12 mouse cellular contexts compared by ENCODE assay signal in the genomic region with DNA sequence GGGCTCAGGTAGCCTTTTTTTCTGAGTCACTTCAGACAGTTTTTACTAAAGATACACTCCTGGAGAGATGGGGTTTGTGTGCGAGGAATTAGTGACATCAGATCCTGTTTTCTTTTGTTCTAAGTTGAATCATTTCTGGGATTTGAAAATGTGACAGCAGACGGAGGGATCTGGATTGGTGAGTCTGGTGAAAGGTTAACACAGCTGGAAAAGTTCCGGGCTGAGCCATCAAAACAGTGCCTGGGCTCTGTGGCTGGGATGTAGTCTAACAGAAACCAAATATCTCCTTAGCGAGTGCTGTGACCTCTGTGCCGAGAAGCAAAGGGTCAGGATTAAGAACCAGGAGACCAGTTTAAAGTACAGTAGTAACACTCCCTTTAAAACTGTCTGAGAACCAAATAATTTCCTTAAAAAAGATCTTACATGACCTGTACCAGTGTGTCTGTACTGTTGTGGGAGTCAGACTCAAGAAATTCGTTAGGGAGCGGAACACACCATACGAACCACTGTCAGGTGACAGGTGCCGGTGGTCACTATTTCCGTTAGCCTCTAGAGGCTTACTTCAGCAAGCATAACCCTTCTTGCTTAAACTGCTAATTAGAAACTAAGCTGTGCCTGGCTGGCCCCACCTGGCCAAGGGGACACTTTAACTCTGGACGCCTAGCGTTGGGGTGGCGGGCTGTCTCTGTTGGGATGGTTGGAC. TPM values are rescaled to one million over a fixed set of nuclear protein-coding genes. Genes with fewer than 3 reads are reported as not detected.
DNase-seq lines count a peak whose midpoint lies in the region; ATAC-seq and TF ChIP-seq lines count a peak whose summit lies in the region.
"Had no signal": no experiment of that assay in that cellular context is flagged by ENCODE, and none has a peak within 500 bp of the region (broad histone marks: within the 10 kb centered on the region; RNA-seq: fewer than 3 reads in every experiment).

No protein-coding gene starts in this region.

- ATAC-seq in liver, embryonic 11.5 days (replicated peaks; ENCODE audit: low FRiP score), result no peak
- ATAC-seq: forebrain, embryonic 14.5 days; inflammation-experienced regulatory T-cells, adult 6 months had no signal

- no peak overlapping the region for H3K9ac ChIP-seq in liver, embryonic 11.5 days (ENCODE audit: low read depth, low read length)
- H3K9ac ChIP-seq: lung, embryonic 15.5 days had no signal

- WGBS in liver, embryonic 11.5 days, result 83% methylated on average over 13 of the region's 13 CpGs

- no peaks in the 10 kb centered on the region for H3K36me3 ChIP-seq in liver, embryonic 11.5 days (ENCODE audit: control insufficient read depth, insufficient read depth, low read length)
- peaks cover 4% of the 10 kb centered on the region for H3K36me3 ChIP-seq in myocyte (ENCODE audit: control insufficient read depth, insufficient read depth)
- H3K36me3 ChIP-seq: lung, embryonic 15.5 days had no signal

- H3ac ChIP-seq in myocyte (ENCODE audit: control insufficient read depth, insufficient read length), result no peak overlapping the region

- no peak overlapping the region for H3K4me2 ChIP-seq in liver, embryonic 11.5 days
- peak overlapping the region; percentile 79 for H3K4me2 ChIP-seq in myocyte (ENCODE audit: low read depth)
- H3K4me2 ChIP-seq: lung, embryonic 15.5 days had no signal

- H3K9me3 ChIP-seq in liver, embryonic 11.5 days (ENCODE audit: control insufficient read depth, low read length), result no peaks in the 10 kb centered on the region
- H3K9me3 ChIP-seq: heart, embryonic 10.5 days; lung, embryonic 15.5 days had no signal

- H3K79me2 ChIP-seq in myocyte (ENCODE audit: control insufficient read depth, insufficient read depth), result peaks cover 89% of the 10 kb centered on the region

- H3K27ac ChIP-seq in liver, embryonic 11.5 days (ENCODE audit: low read depth, low read length), result no peak overlapping the region
- peak overlapping the region; percentile 30; the same call in 1 of the 2 replicates for H3K27ac ChIP-seq in brown adipose tissue, adult 24 weeks (replicated peaks; ENCODE audit: low read depth, low read length)
- H3K27ac ChIP-seq: heart, embryonic 10.5 days; lung, embryonic 15.5 days had no signal

- no peak for TF ChIP-seq POLR2A in myocyte (IDR thresholded peaks at IDR 0.05; ENCODE audit: insufficient read length, low read depth)

- no peak overlapping the region for H3K4me3 ChIP-seq in liver, embryonic 11.5 days (ENCODE audit: low read depth, low read length)
- H3K4me3 ChIP-seq in brown adipose tissue, adult 24 weeks (ENCODE audit: insufficient read depth, low read depth, low read length), result no peak overlapping the region
- no peak overlapping the region for H3K4me3 ChIP-seq in myocyte
- H3K4me3 ChIP-seq: heart, embryonic 10.5 days; lung, embryonic 15.5 days had no signal

- H3K27me3 ChIP-seq in liver, embryonic 11.5 days (replicated peaks; ENCODE audit: control insufficient read depth, insufficient read depth, low read length), result no peaks in the 10 kb centered on the region
- no peaks in the 10 kb centered on the region for H3K27me3 ChIP-seq in myocyte (ENCODE audit: control insufficient read depth, insufficient read depth, insufficient read length)
- H3K27me3 ChIP-seq: lung, embryonic 15.5 days had no signal

- peaks cover 19% of the 10 kb centered on the region for H3K4me1 ChIP-seq in liver, embryonic 11.5 days (replicated peaks; ENCODE audit: control insufficient read depth, insufficient read depth, low read length)
- H3K4me1 ChIP-seq in brown adipose tissue, adult 24 weeks (ENCODE audit: control insufficient read depth, insufficient read depth, insufficient read length, low read length), result peaks cover 20% of the 10 kb centered on the region

- DNase-seq in liver, embryonic 11.5 days (ENCODE audit: low spot score), result peak; percentile 19
- DNase-seq in liver, result no peak
- peak; percentile 76 for DNase-seq in kidney, adult 8-10 months
- no peak for DNase-seq in thymus, postnatal 14 days
- no peak for DNase-seq in thymus, postnatal 36 days
- DNase-seq: embryo, embryonic 11 days had no signal

TF ChIP-seq in myocyte, 11 proteins besides CTCF, POLR2A, EP300 and RAD21:
- TF ChIP-seq MYOD1 (IDR thresholded peaks at IDR 0.05; ENCODE audit: control insufficient read depth in 1 of 3, insufficient read length in 2 of 3, low read depth in 2 of 3), result no peak

RNA-seq across cellular contexts. Expression of a gene that starts 4.1 kb away (rescaled TPM):
- 89.0 and 95.1 TPM in 2 replicates for polyA plus RNA-seq in liver, embryonic 11.5 days (2014; fragmentation: Nextera tagmentation; extraction: Ambion mirVana)
- polyA plus RNA-seq in brown adipose tissue, adult 24 weeks (2012; ENCODE audit: insufficient read depth, insufficient read length, missing spikeins), result 16.1 and 17.2 TPM in 2 replicates
- 114 TPM for polyA plus RNA-seq in myocyte (2012; fragmentation: generic; extraction: Trizol)

RNA-seq across cellular contexts. Expression of a gene that starts 52.5 kb away (rescaled TPM):
- polyA plus RNA-seq in liver, embryonic 11.5 days (2014; fragmentation: Nextera tagmentation; extraction: Ambion mirVana), result 0.44 and 0.51 TPM in 2 replicates
- polyA plus RNA-seq in brown adipose tissue, adult 24 weeks (2012; ENCODE audit: insufficient read depth, insufficient read length, missing spikeins), result not detected in 2 replicates
- not detected for polyA plus RNA-seq in myocyte (2012; fragmentation: generic; extraction: Trizol)
- polyA plus RNA-seq: inflammation-experienced regulatory T-cells, adult 6 months had no signal

Comparison
In these comparisons a context has a peak if more than half of its experiments do, and no peak if none do; other contexts are left out.
1. DNase-seq: peak in liver, embryonic 11.5 days (single experiment) and kidney, adult 8-10 months (2 of 2); none in liver (single experiment), thymus, postnatal 14 days (single experiment) and thymus, postnatal 36 days (0 of 2).